Mouse (Mus musculus) MEL (cell line): ENCODE data around the gene Dock9. TPM values are rescaled to one million over a fixed set of nuclear protein-coding genes. Genes with fewer than 3 reads are reported as not detected.

Experiments used
- DNase-seq: peaks from one replicate; pipeline ENCODE4 v3.0.0; 2011; ENCODE audit warnings: low read depth, low spot score
- H3K27ac ChIP-seq: 2 replicates; pipeline ENCODE4 v1.5.1; 2012; ENCODE audit warnings: low read depth, mild to moderate bottlenecking, control low read depth, low read length, moderate library complexity; ENCODE audit not compliant: control insufficient read depth
- H3K27me3 ChIP-seq, 2 experiments: fragments of 150-350 bp in 1 of 2; sonication (generic) in 1 of 2; 2 replicates each; pipeline ENCODE4 v1.6.1; 2012; ENCODE audit warnings: low read length in 2 of 2, mild to moderate bottlenecking in 2 of 2, improper control_type of control experiment in 1 of 2, moderate library complexity in 1 of 2; ENCODE audit not compliant: insufficient read depth in 2 of 2, control insufficient read depth in 1 of 2
- H3K36me3 ChIP-seq, 2 experiments: 2 replicates each; pipeline ENCODE4 v1.6.1; 2012 to 2014; ENCODE audit warnings: low read length in 2 of 2, improper control_type of control experiment in 1 of 2, inconsistent platforms in 1 of 2, mild to moderate bottlenecking in 1 of 2; ENCODE audit not compliant: insufficient read depth in 2 of 2, control insufficient read depth in 1 of 2
- H3K4me1 ChIP-seq, 2 experiments: fragments of 150-350 bp in 1 of 2; sonication (generic) in 1 of 2; 2 replicates each; pipeline ENCODE4 v1.6.1; 2012; ENCODE audit warnings: low read length in 2 of 2, improper control_type of control experiment in 1 of 2, mild to moderate bottlenecking in 1 of 2; ENCODE audit not compliant: insufficient read depth in 2 of 2, control insufficient read depth in 1 of 2
- H3K4me3 ChIP-seq, 2 experiments: fragments of 150-350 bp in 1 of 2; sonication (generic) in 1 of 2; 2 replicates each; pipeline ENCODE4 v1.5.1; 2012; ENCODE audit warnings: low read depth in 2 of 2, low read length in 2 of 2, mild to moderate bottlenecking in 2 of 2, moderate library complexity in 2 of 2, control low read depth in 1 of 2, improper control_type of control experiment in 1 of 2; ENCODE audit not compliant: control insufficient read depth in 1 of 2, insufficient read depth in 1 of 2
- H3K79me2 ChIP-seq: 2 replicates; pipeline ENCODE4 v1.6.1; 2012; ENCODE audit warnings: mild to moderate bottlenecking, low read length, moderate library complexity; ENCODE audit not compliant: control insufficient read depth, poor library complexity, insufficient read depth
- H3K9ac ChIP-seq: 2 replicates; pipeline ENCODE4 v1.6.1; 2012; ENCODE audit warnings: low read depth, mild to moderate bottlenecking, control low read depth, low read length, moderate library complexity; ENCODE audit not compliant: control insufficient read depth, poor library complexity, severe bottlenecking
- H3K9me3 ChIP-seq: fragments of 150-350 bp; sonication (generic); replicated peaks from 2 replicates; pipeline ENCODE4 v1.6.1; 2012; ENCODE audit warnings: mild to moderate bottlenecking, low read length, improper control_type of control experiment, moderate library complexity; ENCODE audit not compliant: insufficient read depth
- CHD1 ChIP-seq: IDR thresholded peaks from 2 replicates; pipeline ENCODE4 v1.6.1; 2012; ENCODE audit warnings: low read depth, mild to moderate bottlenecking, inconsistent platforms, low read length, improper control_type of control experiment
- E2F4 ChIP-seq: IDR thresholded peaks from 2 replicates; pipeline ENCODE4 v1.6.1; 2011; ENCODE audit warnings: low read depth, low read length, improper control_type of control experiment, borderline replicate concordance
- ELF1 ChIP-seq: IDR thresholded peaks from 2 replicates; pipeline ENCODE4 v1.6.1; 2014; ENCODE audit warnings: low read depth, mild to moderate bottlenecking, inconsistent platforms, low read length, improper control_type of control experiment, moderate library complexity
- EP300 ChIP-seq, 2 experiments: IDR thresholded peaks; 2 replicates each; pipeline ENCODE4 v1.6.1; 2011; ENCODE audit warnings: improper control_type of control experiment in 2 of 2, low read length in 2 of 2, low read depth in 1 of 2, mild to moderate bottlenecking in 1 of 2
- ETS1 ChIP-seq: IDR thresholded peaks from 2 replicates; pipeline ENCODE4 v1.6.1; 2012; ENCODE audit warnings: low read depth, mild to moderate bottlenecking, inconsistent platforms, low read length, improper control_type of control experiment, moderate library complexity
- GATA1 ChIP-seq: IDR thresholded peaks from 2 replicates; pipeline ENCODE4 v1.6.1; 2011; ENCODE audit warnings: low read depth, low read length, improper control_type of control experiment
- HCFC1 ChIP-seq: IDR thresholded peaks from 2 replicates; pipeline ENCODE4 v1.6.1; 2012; ENCODE audit warnings: low read depth, mild to moderate bottlenecking, inconsistent platforms, low read length, improper control_type of control experiment, moderate library complexity
- MAFK ChIP-seq: IDR thresholded peaks from 2 replicates; pipeline ENCODE4 v1.6.1; 2011; ENCODE audit warnings: low read depth, mild to moderate bottlenecking, low read length, improper control_type of control experiment, borderline replicate concordance
- MAX ChIP-seq: IDR thresholded peaks from 2 replicates; pipeline ENCODE4 v1.6.1; 2011; ENCODE audit warnings: low read length, improper control_type of control experiment
- MAZ ChIP-seq: IDR thresholded peaks from 2 replicates; pipeline ENCODE4 v1.6.1; 2012; ENCODE audit warnings: low read depth, mild to moderate bottlenecking, inconsistent platforms, low read length, improper control_type of control experiment
- MEF2A ChIP-seq: IDR thresholded peaks from 2 replicates; pipeline ENCODE4 v1.6.1; 2014; ENCODE audit warnings: low read depth, mild to moderate bottlenecking, inconsistent platforms, low read length, improper control_type of control experiment; ENCODE audit not compliant: poor library complexity, insufficient replicate concordance, severe bottlenecking; ENCODE audit errors: extremely low read depth
- MXI1 ChIP-seq: IDR thresholded peaks from 2 replicates; pipeline ENCODE4 v1.6.1; 2011; ENCODE audit warnings: mild to moderate bottlenecking, low read depth, low read length, improper control_type of control experiment
- MYB ChIP-seq: IDR thresholded peaks from 2 replicates; pipeline ENCODE4 v1.6.1; 2011; ENCODE audit warnings: mild to moderate bottlenecking, low read depth, low read length, improper control_type of control experiment
- MYC ChIP-seq: IDR thresholded peaks from 2 replicates; pipeline ENCODE4 v1.6.1; 2011; ENCODE audit warnings: low read depth, mild to moderate bottlenecking, low read length, improper control_type of control experiment, moderate library complexity
- NELFE ChIP-seq: IDR thresholded peaks from 2 replicates; pipeline ENCODE4 v1.6.1; 2011; ENCODE audit warnings: low read depth, low read length, improper control_type of control experiment
- POLR2AphosphoS5 ChIP-seq: IDR thresholded peaks from 2 replicates; pipeline ENCODE4 v1.6.1; 2012; ENCODE audit warnings: low read depth, borderline replicate concordance, mild to moderate bottlenecking, inconsistent platforms, low read length, moderate library complexity, mixed read lengths
- RAD21 ChIP-seq: IDR thresholded peaks from 2 replicates; pipeline ENCODE4 v1.6.1; 2011; ENCODE audit warnings: mild to moderate bottlenecking, low read depth, low read length, improper control_type of control experiment
- RCOR1 ChIP-seq: IDR thresholded peaks from 2 replicates; pipeline ENCODE4 v1.6.1; 2012; ENCODE audit warnings: low read depth, mild to moderate bottlenecking, inconsistent platforms, low read length, improper control_type of control experiment
- TBP ChIP-seq: IDR thresholded peaks from 2 replicates; pipeline ENCODE4 v1.8.0; 2011; ENCODE audit warnings: low read depth, low read length, improper control_type of control experiment
- TCF12 ChIP-seq: IDR thresholded peaks from 2 replicates; pipeline ENCODE4 v1.6.1; 2014; ENCODE audit warnings: low read depth, mild to moderate bottlenecking, inconsistent platforms, low read length, improper control_type of control experiment, moderate library complexity
- UBTF ChIP-seq: IDR thresholded peaks from 2 replicates; pipeline ENCODE4 v1.6.1; 2012; ENCODE audit warnings: low read depth, mild to moderate bottlenecking, inconsistent platforms, low read length, improper control_type of control experiment, moderate library complexity, borderline replicate concordance; ENCODE audit not compliant: insufficient read depth
- USF1 ChIP-seq: IDR thresholded peaks from 2 replicates; pipeline ENCODE4 v1.6.1; 2014; ENCODE audit warnings: low read depth, mild to moderate bottlenecking, inconsistent platforms, low read length, improper control_type of control experiment, moderate library complexity
- USF2 ChIP-seq, 2 experiments: IDR thresholded peaks; 2 replicates each; pipeline ENCODE4 v1.6.1; 2011 to 2012; ENCODE audit warnings: improper control_type of control experiment in 2 of 2, low read length in 2 of 2, borderline replicate concordance in 1 of 2, inconsistent platforms in 1 of 2, low read depth in 1 of 2, mild to moderate bottlenecking in 1 of 2; ENCODE audit not compliant: insufficient read depth in 1 of 2
- ZC3H11A ChIP-seq: IDR thresholded peaks from 2 replicates; pipeline ENCODE4 v1.6.1; 2012; ENCODE audit warnings: low read depth, mild to moderate bottlenecking, inconsistent platforms, low read length, improper control_type of control experiment
- ZNF384 ChIP-seq: IDR thresholded peaks from 2 replicates; pipeline ENCODE4 v1.6.1; 2012; ENCODE audit warnings: low read depth, mild to moderate bottlenecking, inconsistent platforms, low read length, improper control_type of control experiment
- polyA plus RNA-seq, 2 experiments: library from polyadenylated mRNA; stranded (reverse) in 1 of 2; unstranded in 1 of 2; fragments of >175 nt in 1 of 2; fragments of >200 nt in 1 of 2; gene quantifications; 2 replicates each; pipeline versions ENCODE4 v1.2.1 to v1.2.4; 2012; ENCODE audit warnings: low replicate concordance in 2 of 2, low read depth in 1 of 2; ENCODE audit not compliant: insufficient read length in 2 of 2, insufficient read depth in 1 of 2, missing spikeins in 1 of 2
- total RNA-seq: library from RNA; depleted of rRNA; stranded (reverse); fragments of 300-350 nt; gene quantifications from 2 replicates; pipeline ENCODE4 v1.2.3, GENCODE M21; 2012

Dock9 gene
- total and polyA plus RNA-seq, 3 experiments, result 6.3 to 9.4 TPM; not detected in 1

GRCm38 (mm10) chr14:121605260-121605659 is 192.4 kb downstream of the Dock9 start:
- H3K79me2 ChIP-seq, result no peaks in the 10 kb centered on the region
- H3K27ac ChIP-seq, result no peak overlapping the region
- H3K27me3 ChIP-seq, result no peaks in the 10 kb centered on the region
- no peaks in the 10 kb centered on the region for H3K4me1 ChIP-seq
- H3K9me3 ChIP-seq, result no peaks in the 10 kb centered on the region
- no peak overlapping the region for H3K9ac ChIP-seq
- TF ChIP-seq HCFC1 (no peak), USF1 (no peak), MAFK (no peak), RAD21 (no peak), ETS1 (no peak), ELF1 (no peak), ZNF384 (no peak), POLR2AphosphoS5 (no peak), MAZ (no peak), MYC (no peak), TCF12 (no peak)
- DNase-seq, result no peak
- H3K36me3 ChIP-seq, result no peaks in the 10 kb centered on the region
- H3K4me3 ChIP-seq, result no peak overlapping the region

DNA sequence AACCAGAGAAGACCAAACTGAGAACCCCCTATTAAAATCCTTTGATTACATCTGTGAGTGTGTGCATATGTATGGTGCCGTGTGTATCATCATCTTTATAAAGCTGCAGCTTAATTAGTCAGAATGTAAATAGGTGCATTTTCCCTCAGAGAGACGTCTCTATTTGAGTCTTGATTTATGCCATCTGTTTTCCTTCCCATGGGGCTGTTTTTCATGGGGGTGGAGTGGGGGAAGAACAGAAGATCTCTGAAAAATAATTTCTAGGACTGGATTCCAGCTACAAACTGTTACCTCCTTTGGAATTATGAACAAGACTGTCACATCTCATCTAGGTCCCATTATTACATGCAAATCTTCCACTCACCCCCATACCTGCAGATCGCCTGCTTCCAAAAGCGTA is 193.1 kb downstream of the Dock9 start:
- DNase-seq, result no peak
- no peaks in the 10 kb centered on the region for H3K36me3 ChIP-seq

DNA sequence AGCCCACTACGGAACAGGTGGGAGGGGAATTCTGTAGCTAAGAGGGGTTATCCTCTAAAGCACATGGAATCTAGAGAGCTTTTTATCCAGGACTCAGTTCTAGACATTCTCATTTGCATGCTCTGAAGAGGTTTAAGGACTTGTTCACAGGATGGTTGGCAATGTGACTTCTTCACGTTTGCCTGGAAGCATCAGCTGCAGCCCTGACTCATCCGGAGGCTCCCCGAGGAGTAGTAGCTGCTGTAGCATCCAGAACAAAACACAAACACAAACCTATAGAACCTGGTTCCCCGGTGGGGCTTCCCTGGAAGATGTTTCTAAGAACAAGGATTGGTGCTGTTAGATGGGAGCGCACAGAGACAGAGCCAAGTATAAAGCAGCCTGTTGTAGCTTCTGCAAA is 195.0 kb downstream of the Dock9 start:
- H3K4me1 ChIP-seq, result no peaks in the 10 kb centered on the region
- H3K4me3 ChIP-seq, result no peak overlapping the region
- no peaks in the 10 kb centered on the region for H3K79me2 ChIP-seq
- TF ChIP-seq CHD1, result no peak
- TF ChIP-seq ZC3H11A, result no peak
- no peak for TF ChIP-seq TBP
- TF ChIP-seq UBTF, result no peak
- TF ChIP-seq ZNF384, result no peak
- no peak for TF ChIP-seq USF2 (IDR thresholded peaks at IDR 0.05; ENCODE audit: borderline replicate concordance in 1 of 2, insufficient read depth in 1 of 2, low read depth in 1 of 2, low read length in 2 of 2)
- no peak for TF ChIP-seq E2F4
- no peak for TF ChIP-seq MAX
- TF ChIP-seq POLR2AphosphoS5, result no peak
- H3K9ac ChIP-seq, result no peak overlapping the region
- no peaks in the 10 kb centered on the region for H3K36me3 ChIP-seq
- DNase-seq, result no peak
- H3K27me3 ChIP-seq, result no peaks in the 10 kb centered on the region
- H3K9me3 ChIP-seq, result no peaks in the 10 kb centered on the region
- no peak overlapping the region for H3K27ac ChIP-seq

More for the DNA sequence above, 193.1 kb downstream of the Dock9 start:
- Histone ChIP-seq H3K27me3 (no peaks in the 10 kb centered on the region), H3K9me3 (no peaks in the 10 kb centered on the region), H3K9ac (no peak overlapping the region), H3K4me1 (no peaks in the 10 kb centered on the region), H3K4me3 (no peak overlapping the region), H3K27ac (no peak overlapping the region), H3K79me2 (no peaks in the 10 kb centered on the region)
- TF ChIP-seq RCOR1, result no peak
- TF ChIP-seq ETS1, result no peak
- no peak for TF ChIP-seq NELFE
- TF ChIP-seq MYB, result no peak
- TF ChIP-seq MAFK, result no peak
- no peak for TF ChIP-seq POLR2AphosphoS5
- TF ChIP-seq ELF1, result no peak
- no peak for TF ChIP-seq MXI1
- TF ChIP-seq MEF2A, result no peak
- no peak for TF ChIP-seq UBTF
- no peak for TF ChIP-seq ZNF384
- TF ChIP-seq EP300 (IDR thresholded peaks at IDR 0.05; ENCODE audit: low read depth in 1 of 2, low read length in 2 of 2), result no peak
- TF ChIP-seq GATA1, result no peak
